Mouse (Mus musculus) liver, embryonic 11.5 days (tissue): ENCODE measurements at regions not wholly inside any gene's neighbourhood (a gene's known extent, or its start where the extent isn't known, plus 50 kb on each side); places are given as distances from the start of the nearest gene placed in this dataset.

ENCODE experiments used
- ATAC-seq: fragments of 200-750 bp; cut with Nextera tagmentation; replicated peaks from 2 replicates; pipeline ENCODE4 v1.8.0; 2017; ENCODE audit warnings: moderate number of reproducible peaks, mild to moderate bottlenecking, moderate TSS enrichment, moderate library complexity; ENCODE audit not compliant: low FRiP score
- DNase-seq: peaks from one replicate; pipeline ENCODE4 v3.0.0-alpha.2; 2017; ENCODE audit warnings: low spot score
- H3K27ac ChIP-seq: fragments of 300-500 bp; sonication (generic); 2 replicates; pipeline ENCODE4 v1.5.1; 2014; ENCODE audit warnings: mild to moderate bottlenecking, low read depth, low read length, control low read depth
- H3K27me3 ChIP-seq: fragments of 300-500 bp; sonication (generic); replicated peaks from 2 replicates; pipeline ENCODE4 v1.6.1; 2014; ENCODE audit warnings: low read length, mixed read lengths; ENCODE audit not compliant: control insufficient read depth, insufficient read depth
- H3K36me3 ChIP-seq: fragments of 300-500 bp; sonication (generic); 2 replicates; pipeline ENCODE4 v1.6.1; 2014; ENCODE audit warnings: mild to moderate bottlenecking, low read length, moderate library complexity, mixed read lengths; ENCODE audit not compliant: control insufficient read depth, insufficient read depth
- H3K4me1 ChIP-seq: fragments of 300-500 bp; sonication (generic); replicated peaks from 2 replicates; pipeline ENCODE4 v1.6.1; 2014; ENCODE audit warnings: low read length, mixed read lengths; ENCODE audit not compliant: control insufficient read depth, insufficient read depth
- H3K4me2 ChIP-seq: fragments of 300-500 bp; sonication (generic); 2 replicates; pipeline ENCODE4 v1.6.1; 2014; ENCODE audit warnings: mild to moderate bottlenecking, control low read depth, moderate library complexity
- H3K4me3 ChIP-seq: fragments of 300-500 bp; sonication (generic); 2 replicates; pipeline ENCODE4 v1.5.1; 2014; ENCODE audit warnings: low read depth, low read length, control low read depth
- H3K9ac ChIP-seq: fragments of 300-500 bp; sonication (generic); 2 replicates; pipeline ENCODE4 v1.6.1; 2014; ENCODE audit warnings: low read depth, low read length, control low read depth
- H3K9me3 ChIP-seq: fragments of 300-500 bp; sonication (generic); 2 replicates; pipeline ENCODE4 v1.6.1; 2016; ENCODE audit warnings: low read length, inconsistent platforms, mixed read lengths; ENCODE audit not compliant: control insufficient read depth
- WGBS: fragments of 180-500 bp; shearing (Covaris S2); extraction: QIAGEN DNeasy Blood & Tissue Kit; methylation state at CpG from one replicate; pipeline ENCODE4 v1.1.7; 2014; 5-methylcytosine and 5-hydroxymethylcytosine counted together

GRCm38 (mm10) chr16:30678708-30679492 is 79.4 kb downstream of the Fam43a start:
- no peaks in the 10 kb centered on the region for H3K9me3 ChIP-seq
- no peak overlapping the region for H3K9ac ChIP-seq
- ATAC-seq (no peak), DNase-seq (no peak)
- H3K27me3 ChIP-seq: no peaks in the 10 kb centered on the region
- H3K36me3 ChIP-seq: no peaks in the 10 kb centered on the region
- H3K4me1 ChIP-seq: no peaks in the 10 kb centered on the region
- H3K4me2 ChIP-seq: no peak overlapping the region
- WGBS: 78% methylated on average over 9 of the region's 9 CpGs
- no peak overlapping the region for H3K4me3 ChIP-seq
- H3K27ac ChIP-seq: no peak overlapping the region

GRCm38 (mm10) chr16:30679493-30679811 is 79.9 kb downstream of the Fam43a start:
- H3K4me2 ChIP-seq: no peak overlapping the region
- DNase-seq: no peak
- WGBS: 72% methylated on average over 3 of the region's 3 CpGs

GRCm38 (mm10) chr16:30681421-30681820 is 81.9 kb downstream of the Fam43a start:
- Histone ChIP-seq H3K27ac (no peak overlapping the region), H3K9ac (no peak overlapping the region), H3K4me3 (no peak overlapping the region), H3K4me1 (no peaks in the 10 kb centered on the region), H3K36me3 (no peaks in the 10 kb centered on the region), H3K27me3 (no peaks in the 10 kb centered on the region), H3K4me2 (no peak overlapping the region), H3K9me3 (no peaks in the 10 kb centered on the region)
- ATAC-seq: no peak
- WGBS: 81% methylated on average over 4 of the region's 4 CpGs
- DNase-seq: no peak

More at GRCm38 (mm10) chr16:30679493-30679811, 79.9 kb downstream of the Fam43a start:
- Histone ChIP-seq H3K27me3 (no peaks in the 10 kb centered on the region), H3K27ac (no peak overlapping the region), H3K36me3 (no peaks in the 10 kb centered on the region), H3K9me3 (no peaks in the 10 kb centered on the region), H3K4me3 (no peak overlapping the region), H3K4me1 (no peaks in the 10 kb centered on the region), H3K9ac (no peak overlapping the region)
- ATAC-seq: no peak

GRCm38 (mm10) chr16:30683986-30684385 is 84.5 kb downstream of the Fam43a start:
- Histone ChIP-seq H3K4me3 (no peak overlapping the region), H3K9me3 (no peaks in the 10 kb centered on the region), H3K27ac (no peak overlapping the region), H3K4me1 (no peaks in the 10 kb centered on the region), H3K27me3 (no peaks in the 10 kb centered on the region), H3K9ac (no peak overlapping the region), H3K4me2 (no peak overlapping the region), H3K36me3 (no peaks in the 10 kb centered on the region)
- 88% methylated on average over 3 of the region's 3 CpGs for whole genome bisulfite sequencing
- ATAC-seq (no peak), DNase-seq (no peak)

GRCm38 (mm10) chr16:30686536-30686935 is 87.0 kb downstream of the Fam43a start:
- Histone ChIP-seq H3K9ac (no peak overlapping the region), H3K9me3 (no peaks in the 10 kb centered on the region), H3K4me3 (no peak overlapping the region), H3K27me3 (no peaks in the 10 kb centered on the region), H3K4me1 (no peaks in the 10 kb centered on the region), H3K27ac (no peak overlapping the region), H3K36me3 (no peaks in the 10 kb centered on the region), H3K4me2 (no peak overlapping the region)
- DNase-seq (no peak), ATAC-seq (no peak)
- WGBS: 43% methylated on average over 6 of the region's 6 CpGs

- Histone ChIP-seq H3K9ac (no peak overlapping the region), H3K4me2 (no peak overlapping the region), H3K4me1 (no peaks in the 10 kb centered on the region), H3K9me3 (no peaks in the 10 kb centered on the region), H3K27me3 (no peaks in the 10 kb centered on the region), H3K27ac (no peak overlapping the region), H3K4me3 (no peak overlapping the region), H3K36me3 (no peaks in the 10 kb centered on the region)
- 76% methylated on average over 6 of the region's 6 CpGs for WGBS
- ATAC-seq (no peak), DNase-seq (no peak)
Measured at GRCm38 (mm10) chr16:30687225-30687624, 87.7 kb downstream of the Fam43a start.

GRCm38 (mm10) chr16:30687682-30688081 is 88.2 kb downstream of the Fam43a start:
- Histone ChIP-seq H3K4me1 (no peaks in the 10 kb centered on the region), H3K27me3 (no peaks in the 10 kb centered on the region), H3K9me3 (no peaks in the 10 kb centered on the region), H3K36me3 (no peaks in the 10 kb centered on the region), H3K4me2 (no peak overlapping the region), H3K9ac (no peak overlapping the region), H3K4me3 (no peak overlapping the region), H3K27ac (no peak overlapping the region)
- 80% methylated on average over 8 of the region's 8 CpGs for WGBS
- DNase-seq (no peak), ATAC-seq (no peak)

- WGBS: 73% methylated on average over 4 of the region's 4 CpGs
Measured at GRCm38 (mm10) chr16:30690531-30690930, 91.0 kb downstream of the Fam43a start.

GRCm38 (mm10) chr16:30691964-30692363 is 92.4 kb downstream of the Fam43a start:
- ATAC-seq: no peak
- H3K4me2 ChIP-seq: no peak overlapping the region
- H3K9me3 ChIP-seq: no peaks in the 10 kb centered on the region
- no peak for DNase-seq
- H3K27ac ChIP-seq: no peak overlapping the region
- no peaks in the 10 kb centered on the region for H3K4me1 ChIP-seq
- no peak overlapping the region for H3K9ac ChIP-seq
- no peaks in the 10 kb centered on the region for H3K27me3 ChIP-seq
- 69% methylated on average over 15 of the region's 15 CpGs for WGBS
- no peaks in the 10 kb centered on the region for H3K36me3 ChIP-seq
- no peak overlapping the region for H3K4me3 ChIP-seq

More at GRCm38 (mm10) chr16:30690531-30690930, 91.0 kb downstream of the Fam43a start:
- H3K27ac ChIP-seq: no peak overlapping the region
- DNase-seq (no peak), ATAC-seq (no peak)
- no peak overlapping the region for H3K9ac ChIP-seq
- no peaks in the 10 kb centered on the region for H3K9me3 ChIP-seq
- no peaks in the 10 kb centered on the region for H3K4me1 ChIP-seq
- no peak overlapping the region for H3K4me2 ChIP-seq
- no peaks in the 10 kb centered on the region for H3K36me3 ChIP-seq
- H3K27me3 ChIP-seq: no peaks in the 10 kb centered on the region
- no peak overlapping the region for H3K4me3 ChIP-seq
